Mouse (Mus musculus) cerebellum, postnatal 10 days (tissue): Measurements from ENCODE around the gene Mst1r.

Source experiments
- DNase-seq, 2 experiments: peaks; one replicate each; pipeline ENCODE4 v3.0.0; 2021; ENCODE audit warnings: mixed read lengths in 2 of 2

The Mst1r gene

GRCm38 (mm10) chr9:107906252-107906966, at the start of gene Mst1r:
Mst1r (plus strand) TSS chr9:107906873.
- peak in 1 of 2 experiments; percentile 50 for DNase-seq

GRCm38 (mm10) chr9:107858343-107858742, 48.3 kb upstream of the Mst1r start:
- DNase-seq = no peak

- DNase-seq = no peak
These were observed 42.2 kb upstream of the Mst1r start for GRCm38 (mm10) chr9:107864493-107864892.

GRCm38 (mm10) chr9:107866081-107866480, 40.6 kb upstream of the Mst1r start:
- no peak for DNase-seq

- peak; percentile 95 to 97 for DNase-seq
These were observed 34.1 kb upstream of the Mst1r start for GRCm38 (mm10) chr9:107872350-107873098.

- no peak for DNase-seq
These were observed 33.5 kb upstream of the Mst1r start, which contains the start of gene Rbm6 for GRCm38 (mm10) chr9:107873137-107873536. Rbm6 (minus strand) TSS chr9:107873237.

- no peak for DNase-seq
These were observed 26.3 kb upstream of the Mst1r start for GRCm38 (mm10) chr9:107880411-107880810.

GRCm38 (mm10) chr9:107887804-107888266, 18.8 kb upstream of the Mst1r start, which contains the start of gene Mon1a:
Mon1a (plus strand) TSS chr9:107888151.
- peak; percentile 89 to 93 for DNase-seq

- peak in 1 of 2 experiments; percentile 85 for DNase-seq
These were observed 18.3 kb upstream of the Mst1r start for GRCm38 (mm10) chr9:107888267-107888850.

GRCm38 (mm10) chr9:107890260-107890659, 16.4 kb upstream of the Mst1r start:
- DNase-seq = no peak

GRCm38 (mm10) chr9:107891023-107891422, 15.7 kb upstream of the Mst1r start:
- peak; percentile 37 to 51 for DNase-seq

GRCm38 (mm10) chr9:107898563-107898962, 8.1 kb upstream of the Mst1r start:
- peak; percentile 57 to 66 for DNase-seq

- peak in 1 of 2 experiments; percentile 31 for DNase-seq
These were observed 6.8 kb upstream of the Mst1r start for GRCm38 (mm10) chr9:107899855-107900254.

- DNase-seq = peak; percentile 95 to 96
These were observed 5.6 kb upstream of the Mst1r start for GRCm38 (mm10) chr9:107900840-107901626.

- DNase-seq = no peak
These were observed 5.1 kb upstream of the Mst1r start for GRCm38 (mm10) chr9:107901627-107901914.

GRCm38 (mm10) chr9:107904726-107905125, 1.9 kb upstream of the Mst1r start:
- DNase-seq = peak; percentile 95 to 96

- DNase-seq = no peak
These were observed 511 bp downstream of the Mst1r start for GRCm38 (mm10) chr9:107906967-107907800.

GRCm38 (mm10) chr9:107907801-107908120, 1.1 kb downstream of the Mst1r start:
- DNase-seq = no peak

- no peak for DNase-seq
These were observed 1.9 kb downstream of the Mst1r start for GRCm38 (mm10) chr9:107908410-107909158.

GRCm38 (mm10) chr9:107910025-107910769, 3.5 kb downstream of the Mst1r start:
- DNase-seq = no peak
